Mouse (Mus musculus) liver, embryonic 14.5 days (tissue): ENCODE measurements around the gene Ccdc126. TPM values are rescaled to one million over a fixed set of nuclear protein-coding genes. Genes with fewer than 3 reads are reported as not detected.

Experiments used
- ATAC-seq: fragments of 200-750 bp; cut with Nextera tagmentation; 2 replicates; pipeline ENCODE4 v1.8.0; 2017; ENCODE audit warnings: moderate number of reproducible peaks, mild to moderate bottlenecking, moderate library complexity; ENCODE audit not compliant: insufficient read depth
- DNase-seq, 3 experiments: peaks; one replicate each; pipeline ENCODE4 v3.0.0-alpha.2; 2012 to 2013; ENCODE audit warnings: low read depth in 3 of 3, low spot score in 3 of 3
- H3K27ac ChIP-seq: fragments of 300-500 bp; sonication (generic); 2 replicates; pipeline ENCODE4 v1.5.1; 2014; ENCODE audit warnings: moderate library complexity, mild to moderate bottlenecking, control low read depth, inconsistent platforms
- H3K27me3 ChIP-seq: fragments of 300-500 bp; sonication (generic); 2 replicates; pipeline ENCODE4 v1.6.1; 2014; ENCODE audit warnings: mild to moderate bottlenecking, low read length, moderate library complexity; ENCODE audit not compliant: control insufficient read depth, insufficient read depth
- H3K36me3 ChIP-seq: fragments of 300-500 bp; sonication (generic); replicated peaks from 2 replicates; pipeline ENCODE4 v1.6.1; 2014; ENCODE audit warnings: low read depth; ENCODE audit not compliant: control insufficient read depth, insufficient read depth
- H3K4me1 ChIP-seq, 2 experiments: fragments of 200-500 bp in 1 of 2; fragments of 300-500 bp in 1 of 2; sonication (generic) in 1 of 2; replicated peaks; 2 replicates each; pipeline ENCODE4 v1.6.1; 2012 to 2014; ENCODE audit warnings: antibody characterized with exemption in 1 of 2, inconsistent platforms in 1 of 2, low read length in 1 of 2; ENCODE audit not compliant: control insufficient read depth in 2 of 2, insufficient read depth in 2 of 2
- H3K4me2 ChIP-seq: fragments of 300-500 bp; sonication (generic); 2 replicates; pipeline ENCODE4 v1.6.1; 2014; ENCODE audit warnings: low read depth, mild to moderate bottlenecking, control low read depth, moderate library complexity
- H3K4me3 ChIP-seq, 2 experiments: fragments of 200-500 bp in 1 of 2; fragments of 300-500 bp in 1 of 2; sonication (generic) in 1 of 2; 2 replicates each; pipeline ENCODE4 v1.5.1; 2012 to 2014; ENCODE audit warnings: low read depth in 2 of 2, low read length in 2 of 2, mild to moderate bottlenecking in 2 of 2, control low read depth in 1 of 2, inconsistent platforms in 1 of 2, moderate library complexity in 1 of 2; ENCODE audit not compliant: insufficient read depth in 1 of 2
- H3K9ac ChIP-seq: fragments of 300-500 bp; sonication (generic); replicated peaks from 2 replicates; pipeline ENCODE4 v1.6.1; 2014; ENCODE audit warnings: mild to moderate bottlenecking, control low read depth, moderate library complexity
- H3K9me3 ChIP-seq: fragments of 300-500 bp; sonication (generic); 2 replicates; pipeline ENCODE4 v1.6.1; 2016; ENCODE audit warnings: low read length, mixed read lengths; ENCODE audit not compliant: control insufficient read depth
- CTCF ChIP-seq: IDR thresholded peaks from 2 replicates; pipeline ENCODE4 v1.5.1; 2016; ENCODE audit warnings: antibody characterized with exemption, low read depth, control low read depth
- EP300 ChIP-seq: IDR thresholded peaks from 2 replicates; pipeline ENCODE4 v1.6.1; 2016; ENCODE audit warnings: antibody characterized with exemption, low read depth
- WGBS: fragments of 180-500 bp; shearing (Covaris S2); extraction: QIAGEN DNeasy Blood & Tissue Kit; methylation state at CpG from one replicate; pipeline ENCODE4 v1.1.7; 2014; ENCODE audit not compliant: insufficient replicate concordance; 5-methylcytosine and 5-hydroxymethylcytosine counted together
- polyA plus RNA-seq, 2 experiments: library from polyadenylated mRNA; depleted of rRNA in 1 of 2; stranded (reverse) in 1 of 2; unstranded in 1 of 2; fragments of >200 nt; fragmentation: Nextera tagmentation in 1 of 2; extraction: Ambion mirVana in 1 of 2; gene quantifications; 2 replicates each; pipeline versions ENCODE4 v1.2.1 to v1.2.3; 2012 to 2014

Ccdc126 gene
- polyA plus RNA-seq, 2 experiments = 1.4 to 3.0 TPM

- ATAC-seq (no peak), DNase-seq (no peak)
- Histone ChIP-seq H3K27me3 (no peaks in the 10 kb centered on the region), H3K4me2 (no peak overlapping the region), H3K4me3 (no peak overlapping the region), H3K4me1 (no peaks in the 10 kb centered on the region), H3K27ac (no peak overlapping the region), H3K9me3 (no peaks in the 10 kb centered on the region), H3K9ac (no peak overlapping the region), H3K36me3 (no peaks in the 10 kb centered on the region)
- WGBS = 51% methylated on average over 6 of the region's 6 CpGs
- TF ChIP-seq CTCF = no peak
- TF ChIP-seq EP300 = no peak
Observed at GRCm38 (mm10) chr6:49339145-49339544, 20.1 kb downstream of the Ccdc126 start.

- WGBS = 53% methylated on average over 14 of the region's 14 CpGs
- no peaks in the 10 kb centered on the region for H3K36me3 ChIP-seq
Observed at GRCm38 (mm10) chr6:49343737-49344469, 24.8 kb downstream of the Ccdc126 start.

GRCm38 (mm10) chr6:49349826-49350225, 30.8 kb downstream of the Ccdc126 start:
- no peak for ATAC-seq
- TF ChIP-seq EP300 = no peak
- no peak for TF ChIP-seq CTCF
- H3K4me1 ChIP-seq = no peaks in the 10 kb centered on the region
- no peak overlapping the region for H3K4me3 ChIP-seq
- H3K27ac ChIP-seq = no peak overlapping the region
- no peaks in the 10 kb centered on the region for H3K27me3 ChIP-seq
- H3K9me3 ChIP-seq = no peaks in the 10 kb centered on the region
- H3K4me2 ChIP-seq = no peak overlapping the region
- H3K9ac ChIP-seq = no peak overlapping the region
- DNase-seq = peak in 1 of 3 experiments; percentile 19
- WGBS = 56% methylated on average over 7 of the region's 7 CpGs
- no peaks in the 10 kb centered on the region for H3K36me3 ChIP-seq

More at GRCm38 (mm10) chr6:49343737-49344469, 24.8 kb downstream of the Ccdc126 start:
- Histone ChIP-seq H3K27ac (no peak overlapping the region), H3K4me2 (no peak overlapping the region), H3K4me3 (no peak overlapping the region), H3K9ac (no peak overlapping the region), H3K4me1 (no peaks in the 10 kb centered on the region), H3K9me3 (no peaks in the 10 kb centered on the region), H3K27me3 (no peaks in the 10 kb centered on the region)
- ATAC-seq (no peak), DNase-seq (no peak)
- TF ChIP-seq EP300 = no peak
- no peak for TF ChIP-seq CTCF

GRCm38 (mm10) chr6:49354613-49355012, 35.5 kb downstream of the Ccdc126 start:
- TF ChIP-seq EP300 = no peak
- TF ChIP-seq CTCF = no peak
- DNase-seq = no peak
- H3K27me3 ChIP-seq = no peaks in the 10 kb centered on the region
- H3K4me2 ChIP-seq = no peak overlapping the region
- WGBS = 43% methylated on average over 3 of the region's 3 CpGs
- H3K9ac ChIP-seq = no peak overlapping the region
- ATAC-seq = no peak
- no peaks in the 10 kb centered on the region for H3K4me1 ChIP-seq
- no peak overlapping the region for H3K4me3 ChIP-seq
- H3K36me3 ChIP-seq = no peaks in the 10 kb centered on the region
- H3K27ac ChIP-seq = no peak overlapping the region
- H3K9me3 ChIP-seq = no peaks in the 10 kb centered on the region

GRCm38 (mm10) chr6:49355171-49355570, 36.1 kb downstream of the Ccdc126 start:
- no peaks in the 10 kb centered on the region for H3K4me1 ChIP-seq
- WGBS = 56% methylated on average over 4 of the region's 4 CpGs
- H3K27me3 ChIP-seq = no peaks in the 10 kb centered on the region
- no peaks in the 10 kb centered on the region for H3K9me3 ChIP-seq
- H3K27ac ChIP-seq = no peak overlapping the region
- H3K4me2 ChIP-seq = no peak overlapping the region
- H3K9ac ChIP-seq = no peak overlapping the region
- H3K4me3 ChIP-seq = no peak overlapping the region
- H3K36me3 ChIP-seq = no peaks in the 10 kb centered on the region
- ATAC-seq (no peak), DNase-seq (no peak)
- TF ChIP-seq EP300 = no peak
- peak; percentile 33 for TF ChIP-seq CTCF
